Comparison of ENCODE assay signal across 19 mouse cellular contexts in the genomic region with DNA sequence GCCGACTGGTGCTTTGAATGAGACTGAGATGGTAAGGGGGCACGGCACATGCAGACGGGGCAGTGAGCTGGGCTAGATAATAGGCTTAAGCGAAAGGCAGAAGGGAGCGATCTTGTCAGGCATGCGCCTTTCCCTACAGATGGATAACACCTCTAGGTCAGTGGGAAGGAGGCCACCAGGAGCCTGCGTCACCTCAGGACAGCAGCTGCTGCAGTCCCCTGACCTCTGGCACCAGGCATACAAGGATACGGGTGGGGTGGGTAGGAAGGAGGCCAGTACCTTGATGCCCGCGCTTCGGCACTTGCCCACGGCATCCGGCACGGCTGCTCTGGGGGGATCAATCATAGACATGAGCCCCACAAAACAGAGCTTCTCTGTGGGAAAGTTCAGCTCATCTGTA. TPM values are rescaled to one million over a fixed set of nuclear protein-coding genes. Genes with fewer than 3 reads are reported as not detected.
"Had no signal": no experiment of that assay in that cellular context is flagged by ENCODE, and none has a peak within 500 bp of the region (broad histone marks: within the 10 kb centered on the region; RNA-seq: fewer than 3 reads in every experiment).

No protein-coding gene starts in this region.

- DNase-seq: kidney, adult 11 months; kidney, adult 9 months; kidney, postnatal 36 days; layer of hippocampus, adult 9-11 months; lung, embryonic 14.5 days; lung, postnatal 10 days; lung, postnatal 4 days; thymus, adult 18-20 months; thymus, postnatal 14 days had no signal

- H3K27ac ChIP-seq: kidney, postnatal 0 days; limb, embryonic 10.5 days; liver, embryonic 12.5 days; neural tube, embryonic 15.5 days had no signal

- H3K4me3 ChIP-seq: limb, embryonic 10.5 days; liver, embryonic 12.5 days; myocyte; neural tube, embryonic 15.5 days had no signal

- ATAC-seq: inflammation-experienced regulatory T-cells, adult 6 months; liver, embryonic 12.5 days; midbrain, embryonic 16.5 days had no signal

RNA-seq across cellular contexts. Expression of a gene that starts 13.6 kb away (rescaled TPM):
- total RNA-seq: megakaryocyte, adult 5-6 weeks had no signal

RNA-seq across cellular contexts. Expression of a gene that starts 26.0 kb away (rescaled TPM):
- total RNA-seq: layer of hippocampus, adult 18-20 months; left cerebral cortex, postnatal 14 days; megakaryocyte, adult 5-6 weeks had no signal

RNA-seq across cellular contexts. Expression of a gene that starts 44.9 kb away (rescaled TPM):
- total RNA-seq: megakaryocyte, adult 5-6 weeks had no signal
